Mouse (Mus musculus) layer of hippocampus, adult 2 months (tissue): ENCODE measurements at regions not wholly inside any gene's neighbourhood (a gene's known extent, or its start where the extent isn't known, plus 50 kb on each side); places are given as distances from the start of the nearest gene placed in this dataset.

ENCODE experiments used
- DNase-seq, 2 experiments: peaks; one replicate each; pipeline ENCODE4 v3.0.0; 2022; ENCODE audit warnings: low spot score in 2 of 2
- H3K27ac ChIP-seq: fragments of 200-600 bp; 2 replicates; pipeline ENCODE4 v1.8.1; 2022
- H3K4me3 ChIP-seq: fragments of 200-600 bp; 2 replicates; pipeline ENCODE4 v1.8.1; 2022; ENCODE audit warnings: mild to moderate bottlenecking
- CTCF ChIP-seq: fragments of 200-600 bp; conservative IDR thresholded peaks from 2 replicates; pipeline ENCODE4 v1.8.1; 2022; ENCODE audit warnings: antibody characterized with exemption, mild to moderate bottlenecking, moderate library complexity

GRCm38 (mm10) chr2:106527008-106527407, 166.1 kb upstream of the Mpped2 start:
- DNase-seq = no peak
- TF ChIP-seq CTCF = no peak
- Histone ChIP-seq H3K27ac (no peak overlapping the region), H3K4me3 (no peak overlapping the region)

- Histone ChIP-seq H3K27ac (no peak overlapping the region), H3K4me3 (no peak overlapping the region)
- no peak for DNase-seq
- TF ChIP-seq CTCF = no peak
These were observed 163.8 kb upstream of the Mpped2 start for GRCm38 (mm10) chr2:106529247-106529646.

DNA sequence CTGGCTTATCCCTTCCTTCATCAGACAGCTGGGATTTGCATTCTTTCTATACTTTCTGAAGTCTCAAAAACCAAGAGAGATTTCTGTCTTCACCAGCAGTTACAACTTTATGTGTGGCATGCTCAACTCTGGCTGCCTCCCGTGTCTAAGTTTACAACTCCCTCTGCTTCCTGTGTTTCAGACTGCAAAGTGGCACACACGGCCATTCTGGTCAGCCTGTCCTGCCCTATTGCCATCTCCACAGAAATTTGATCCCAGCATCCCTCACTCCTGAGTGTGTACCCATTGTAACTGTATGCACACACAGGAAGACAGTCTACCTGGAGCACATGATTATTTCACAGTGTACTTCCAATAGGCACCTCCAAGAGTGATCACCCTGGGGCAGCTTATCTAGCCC, 163.3 kb upstream of the Mpped2 start:
- Histone ChIP-seq H3K27ac (no peak overlapping the region), H3K4me3 (no peak overlapping the region)
- DNase-seq = no peak
- no peak for TF ChIP-seq CTCF

DNA sequence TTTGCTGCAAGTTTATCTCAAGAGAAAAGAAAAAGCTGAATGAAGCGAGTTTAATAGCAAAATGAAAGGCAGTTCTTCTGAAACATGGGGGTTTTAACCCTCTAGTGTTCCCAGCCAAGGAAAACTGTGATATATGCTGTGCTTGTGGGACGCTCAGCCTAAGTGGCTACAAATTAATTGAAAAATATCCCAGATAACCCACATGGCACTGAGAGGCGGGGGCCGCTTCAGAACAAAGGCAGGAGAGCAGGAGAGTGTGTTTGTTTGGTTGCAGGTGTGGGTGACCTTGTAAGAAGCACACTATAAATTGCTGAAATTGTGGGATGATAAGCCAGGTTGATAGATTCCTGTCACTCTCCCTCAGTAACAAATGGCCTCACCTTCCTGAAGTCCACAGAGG, 154.7 kb upstream of the Mpped2 start:
- DNase-seq = no peak
- no peak overlapping the region for H3K4me3 ChIP-seq
- H3K27ac ChIP-seq = no peak overlapping the region
- TF ChIP-seq CTCF = no peak

- H3K27ac ChIP-seq = no peak overlapping the region
- no peak overlapping the region for H3K4me3 ChIP-seq
- TF ChIP-seq CTCF = no peak
- DNase-seq = no peak
These were observed 152.9 kb upstream of the Mpped2 start for GRCm38 (mm10) chr2:106540176-106540575.

DNA sequence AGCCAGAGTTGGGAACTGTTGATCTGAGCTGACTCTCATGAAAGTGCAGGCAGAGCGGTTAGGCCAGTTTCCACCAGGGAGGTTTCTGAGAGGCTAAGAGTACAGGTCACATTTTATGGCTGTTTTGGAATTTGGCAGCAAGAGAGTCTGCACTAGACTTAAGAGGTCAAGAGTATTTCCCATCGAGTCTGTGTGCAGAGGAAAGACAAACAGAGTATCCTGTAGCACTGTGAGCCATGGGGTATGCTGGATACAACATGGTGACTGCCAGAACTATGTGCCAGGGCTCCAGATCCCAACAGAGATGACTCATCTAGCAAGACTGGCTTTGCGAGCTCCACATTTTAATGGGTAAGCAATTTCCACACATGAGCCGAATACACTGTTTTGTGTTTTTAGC, 146.0 kb upstream of the Mpped2 start:
- peak in 1 of 2 experiments; percentile 18 for DNase-seq
- H3K4me3 ChIP-seq = no peak overlapping the region
- TF ChIP-seq CTCF = no peak
- H3K27ac ChIP-seq = no peak overlapping the region

GRCm38 (mm10) chr2:106553666-106554065, 139.4 kb upstream of the Mpped2 start:
- DNase-seq = no peak
- no peak overlapping the region for H3K27ac ChIP-seq
- TF ChIP-seq CTCF = no peak
- no peak overlapping the region for H3K4me3 ChIP-seq

- no peak for DNase-seq
- no peak for TF ChIP-seq CTCF
- Histone ChIP-seq H3K27ac (no peak overlapping the region), H3K4me3 (no peak overlapping the region)
These were observed 131.4 kb upstream of the Mpped2 start for GRCm38 (mm10) chr2:106561571-106562090.

GRCm38 (mm10) chr2:106570226-106570625, 122.8 kb upstream of the Mpped2 start:
- TF ChIP-seq CTCF = no peak
- no peak for DNase-seq
- Histone ChIP-seq H3K4me3 (no peak overlapping the region), H3K27ac (no peak overlapping the region)

DNA sequence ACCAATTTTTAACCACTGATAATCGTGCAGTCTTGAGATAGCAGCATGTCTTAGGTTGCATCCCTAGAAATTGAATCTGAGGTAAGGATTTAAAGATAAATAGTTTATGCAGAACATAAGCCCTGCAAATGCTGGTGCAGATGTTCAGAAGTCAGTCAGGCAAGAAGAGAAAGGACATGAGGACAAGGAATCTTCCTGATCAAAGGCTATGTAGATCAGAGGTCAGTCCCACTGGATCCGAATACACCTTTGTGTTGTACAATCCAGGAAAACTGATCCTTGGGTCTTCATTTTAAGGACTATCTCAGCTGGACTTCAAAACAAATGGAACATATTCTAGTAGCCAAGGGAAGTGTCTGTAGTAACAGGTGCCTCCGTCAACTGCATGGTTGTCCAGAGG, 121.7 kb upstream of the Mpped2 start:
- no peak for DNase-seq
- Histone ChIP-seq H3K27ac (no peak overlapping the region), H3K4me3 (no peak overlapping the region)
- no peak for TF ChIP-seq CTCF

GRCm38 (mm10) chr2:106571913-106572312, 121.2 kb upstream of the Mpped2 start:
- TF ChIP-seq CTCF = no peak
- no peak overlapping the region for H3K4me3 ChIP-seq
- no peak for DNase-seq
- H3K27ac ChIP-seq = no peak overlapping the region

GRCm38 (mm10) chr2:106576746-106577323, 116.2 kb upstream of the Mpped2 start:
- H3K27ac ChIP-seq = no peak overlapping the region
- TF ChIP-seq CTCF = no peak
- H3K4me3 ChIP-seq = no peak overlapping the region
- no peak for DNase-seq

DNA sequence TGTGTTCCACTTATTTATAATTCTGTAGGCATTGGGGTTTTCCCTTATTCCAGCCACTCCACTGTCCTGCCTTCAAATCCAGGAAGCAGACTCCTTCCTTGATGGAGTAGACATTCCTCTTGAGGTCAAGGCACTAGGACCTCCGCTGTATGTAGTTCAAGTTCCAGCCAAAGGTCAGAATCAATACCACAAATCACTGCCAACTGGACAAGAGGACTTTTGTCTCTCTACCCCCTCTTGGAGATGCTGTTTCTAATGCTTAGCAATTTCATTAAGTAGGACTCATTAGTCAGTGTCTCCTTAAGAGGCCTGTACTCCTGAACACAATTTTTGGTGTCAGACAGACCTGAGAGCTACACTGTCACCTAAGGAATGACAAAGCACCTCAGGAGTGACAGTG, 115.0 kb upstream of the Mpped2 start:
- no peak for DNase-seq
- no peak for TF ChIP-seq CTCF
- Histone ChIP-seq H3K4me3 (no peak overlapping the region), H3K27ac (no peak overlapping the region)

DNA sequence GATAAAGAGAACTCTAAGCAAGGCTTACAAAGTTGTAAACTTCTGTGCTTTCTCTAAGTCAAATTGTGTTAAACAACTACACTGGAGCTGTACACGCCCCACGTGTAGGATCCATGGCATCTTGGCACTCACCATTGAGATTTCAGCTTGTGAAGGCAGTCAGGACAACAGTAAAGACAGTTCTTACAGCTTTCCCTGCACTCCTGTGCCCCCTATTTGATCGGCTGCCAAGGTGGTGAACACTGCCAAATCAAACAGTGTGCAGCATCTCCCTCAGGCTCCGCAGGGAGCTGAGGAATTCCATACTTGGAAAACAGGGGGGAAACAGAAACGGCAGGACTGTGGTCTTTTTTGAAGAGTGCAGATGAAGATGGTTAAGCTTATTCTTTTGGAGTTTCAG, 112.4 kb upstream of the Mpped2 start:
- TF ChIP-seq CTCF = no peak
- H3K27ac ChIP-seq = no peak overlapping the region
- no peak overlapping the region for H3K4me3 ChIP-seq
- DNase-seq = no peak

DNA sequence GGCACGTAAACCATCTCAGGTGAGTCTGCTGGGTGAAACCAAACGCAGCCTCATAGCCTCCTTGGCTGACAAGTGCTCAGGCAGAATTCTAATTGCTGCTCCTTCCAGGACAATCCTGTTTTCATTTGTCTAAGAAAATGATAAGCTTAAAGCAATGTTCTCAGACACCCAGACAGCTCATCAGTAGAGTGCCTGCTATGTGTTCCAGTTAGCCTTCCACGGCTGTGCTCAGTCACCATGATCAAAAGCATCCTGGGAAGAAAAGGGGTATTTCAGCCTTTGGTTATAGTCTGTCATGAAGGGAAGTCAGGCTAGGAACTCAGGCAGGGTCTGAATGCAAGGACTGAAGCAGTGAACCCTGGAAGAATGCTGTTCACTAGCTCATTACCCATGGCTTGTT, 71.8 kb upstream of the Mpped2 start:
- DNase-seq = no peak

More for the DNA sequence above, 71.8 kb upstream of the Mpped2 start:
- no peak for TF ChIP-seq CTCF
- no peak overlapping the region for H3K27ac ChIP-seq
- H3K4me3 ChIP-seq = no peak overlapping the region
